Mouse (Mus musculus) retina, postnatal 7 days (tissue): ENCODE measurements at regions not wholly inside any gene's neighbourhood (a gene's known extent, or its start where the extent isn't known, plus 50 kb on each side); places are given as distances from the start of the nearest gene placed in this dataset.
"Not testable (repeated sequence)": the region's sequence is repeated elsewhere in the genome, so short reads cannot be mapped to it uniquely, and the experiment has no call there.

Experiments used
- DNase-seq: peaks from one replicate; pipeline ENCODE4 v3.0.0-alpha.2; 2012; ENCODE audit warnings: low read depth, low spot score

DNA sequence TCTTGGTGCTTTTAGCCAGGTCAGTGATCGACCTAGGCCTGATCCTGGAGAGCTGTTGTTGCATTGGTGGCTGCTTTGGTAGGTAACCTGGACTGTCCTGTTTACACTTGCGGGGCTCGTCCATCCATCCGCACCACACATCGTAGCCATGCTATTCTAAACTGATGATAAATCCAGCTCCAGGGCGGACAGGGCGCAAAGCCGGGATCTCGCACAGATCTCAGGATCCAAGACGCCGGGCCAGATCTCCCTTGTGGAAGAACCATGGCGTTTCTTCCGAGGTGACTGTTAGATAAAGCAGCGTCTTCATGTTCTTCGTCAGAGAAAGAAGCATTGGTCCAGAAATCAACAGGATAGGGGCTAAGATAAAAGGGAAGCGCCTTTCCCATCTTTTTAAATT, 115.6 kb downstream of the Sec16b start:
- DNase-seq: not testable (repeated sequence)

DNA sequence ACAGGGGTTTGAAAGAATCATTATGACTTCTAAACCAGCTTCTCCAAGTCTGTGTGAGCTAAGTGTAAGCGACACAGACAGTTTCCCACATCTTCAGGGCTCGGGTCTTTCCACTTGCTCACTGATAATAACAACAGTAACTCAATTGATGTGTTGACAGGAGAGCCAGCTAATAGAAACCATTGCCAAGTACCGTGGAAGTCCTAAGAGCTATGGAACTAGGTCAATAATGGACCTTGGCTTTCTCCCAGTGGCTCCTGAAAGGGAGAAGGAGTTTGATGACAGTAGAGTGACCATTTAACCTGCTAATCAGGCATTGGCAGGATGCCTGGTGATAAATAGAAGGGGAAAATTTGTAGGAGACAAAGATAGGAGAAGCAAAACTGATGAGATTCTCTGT, 126.1 kb downstream of the Sec16b start:
- DNase-seq: no peak

DNA sequence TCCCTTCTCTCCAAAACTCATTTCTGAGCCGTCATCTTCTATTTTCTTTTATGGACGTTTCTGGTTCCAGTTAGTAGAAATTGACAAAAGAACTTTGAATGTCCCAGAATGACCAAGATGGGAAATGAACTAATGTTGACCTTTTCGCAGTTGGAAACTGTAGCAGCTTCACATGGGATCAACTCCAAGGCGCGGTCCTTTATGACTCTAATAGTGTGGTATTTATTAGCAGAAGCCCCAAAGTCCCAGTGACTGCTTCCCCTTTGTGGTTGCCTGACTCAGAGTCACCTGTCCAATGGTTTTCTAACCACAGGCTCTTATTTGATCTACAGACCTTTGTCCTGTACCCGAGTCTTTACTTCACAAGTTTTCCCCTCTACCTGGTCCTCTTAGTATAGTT, 126.9 kb downstream of the Sec16b start:
- DNase-seq: no peak

DNA sequence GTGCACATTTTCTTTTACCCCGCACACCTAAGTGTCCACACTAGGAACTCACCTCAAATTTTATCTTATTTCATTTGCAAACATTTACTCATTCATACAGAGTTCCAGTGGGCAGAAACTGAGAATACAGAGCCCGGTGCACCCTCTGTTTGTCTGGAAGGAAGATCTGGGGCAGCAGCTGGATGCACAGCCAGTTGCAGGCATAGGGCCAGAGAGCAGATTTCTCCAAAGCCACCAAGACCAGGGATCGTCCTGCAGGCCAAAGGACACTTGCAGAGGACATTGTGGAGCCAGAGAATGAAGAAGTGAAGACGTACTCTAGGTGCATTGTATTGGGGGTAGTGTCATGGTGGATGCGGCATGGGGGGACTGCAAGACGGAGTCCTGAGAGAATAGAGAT, 129.2 kb downstream of the Sec16b start:
- DNase-seq: no peak

DNA sequence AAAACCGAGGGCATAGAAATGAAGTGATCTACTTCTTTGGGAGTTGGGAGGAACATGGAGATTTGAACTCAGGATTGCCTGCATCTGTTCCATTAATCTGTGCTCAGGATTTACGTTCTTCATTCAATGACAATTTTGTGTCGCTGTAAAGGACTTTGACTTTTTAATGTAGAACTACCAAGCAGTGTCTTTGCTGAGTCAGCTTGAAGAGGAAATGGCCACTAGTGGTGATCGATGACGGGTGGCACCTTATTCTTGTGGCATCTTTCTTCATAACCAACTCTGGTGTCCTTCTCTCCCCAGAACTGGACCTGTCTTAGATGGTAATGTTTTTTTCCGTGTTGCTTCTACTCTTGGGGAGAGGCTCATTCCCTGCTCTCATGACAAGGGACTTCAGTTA, 137.0 kb downstream of the Sec16b start:
- DNase-seq: no peak

DNA sequence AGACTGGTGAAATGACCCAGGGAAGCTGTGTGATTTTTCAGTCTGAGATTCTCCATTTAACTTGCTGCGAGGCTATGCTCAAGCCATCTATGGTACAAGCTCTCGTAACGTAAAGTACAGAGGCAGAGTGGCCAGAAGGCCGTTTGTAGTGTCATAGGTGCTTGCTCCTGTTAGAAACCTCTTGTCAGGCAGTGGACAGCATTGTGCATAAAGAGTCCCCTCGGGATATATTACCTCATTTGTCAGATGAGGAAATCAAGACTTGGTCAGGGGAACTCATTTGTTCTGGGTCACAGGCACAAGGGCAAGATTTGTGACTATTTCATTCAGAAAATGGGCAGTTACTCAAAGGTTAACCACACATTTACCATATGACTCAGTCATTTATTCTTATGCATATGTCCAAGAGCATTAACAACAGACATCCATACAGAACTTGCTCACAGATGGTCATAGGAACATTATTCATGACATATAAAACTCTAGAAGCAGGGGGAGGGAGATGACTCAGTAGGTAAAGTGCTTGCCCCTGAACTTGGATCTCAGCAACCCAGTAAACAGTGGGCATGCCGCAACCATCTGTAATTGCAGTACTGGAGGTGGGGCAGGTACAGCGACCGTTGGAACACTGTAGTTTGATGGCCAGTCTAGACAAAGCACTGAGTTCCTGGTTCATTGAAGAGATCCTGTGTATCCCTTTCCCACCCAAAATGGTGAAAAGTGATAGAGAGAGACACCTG, 139.3 kb downstream of the Sec16b start:
- DNase-seq: no peak

DNA sequence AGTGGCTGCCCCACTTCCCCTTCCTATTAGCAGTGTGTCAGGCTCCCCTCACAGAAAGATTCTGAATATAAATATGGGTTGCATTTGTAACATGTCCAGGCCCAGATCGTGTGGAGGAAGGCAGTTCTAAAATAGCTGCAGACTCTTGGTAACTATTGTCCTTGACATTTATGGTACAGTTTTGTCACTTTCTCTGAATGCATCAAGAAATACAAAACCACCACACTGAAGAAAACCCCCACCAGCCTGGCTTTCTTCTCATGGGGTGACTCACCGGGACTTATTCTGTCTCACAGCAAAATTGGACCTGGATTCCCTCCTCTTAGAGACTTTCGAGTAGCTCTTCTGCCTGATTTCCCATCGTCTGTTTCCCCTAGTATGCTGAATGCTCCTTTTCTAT, 148.9 kb downstream of the Sec16b start:
- DNase-seq: no peak

DNA sequence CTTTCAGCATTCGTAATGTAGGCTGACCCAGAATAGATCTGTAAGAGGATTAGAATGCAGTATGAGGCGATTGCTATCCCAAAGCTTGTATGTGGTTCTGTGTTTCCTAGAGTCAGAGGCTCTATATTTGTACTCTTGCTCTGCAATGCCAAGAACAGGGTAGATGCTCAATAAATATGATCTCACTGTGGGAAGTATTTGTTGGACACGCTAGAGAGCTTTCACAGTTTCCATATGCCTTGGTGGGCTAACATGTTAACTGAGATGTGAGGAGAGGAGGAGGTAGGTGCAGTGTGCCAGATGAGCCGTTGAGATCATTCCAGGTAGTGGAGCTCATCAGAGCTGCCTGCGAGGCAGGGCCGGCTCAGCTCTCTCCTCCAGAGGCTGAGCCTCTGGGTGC, 163.1 kb downstream of the Sec16b start:
- DNase-seq: no peak

DNA sequence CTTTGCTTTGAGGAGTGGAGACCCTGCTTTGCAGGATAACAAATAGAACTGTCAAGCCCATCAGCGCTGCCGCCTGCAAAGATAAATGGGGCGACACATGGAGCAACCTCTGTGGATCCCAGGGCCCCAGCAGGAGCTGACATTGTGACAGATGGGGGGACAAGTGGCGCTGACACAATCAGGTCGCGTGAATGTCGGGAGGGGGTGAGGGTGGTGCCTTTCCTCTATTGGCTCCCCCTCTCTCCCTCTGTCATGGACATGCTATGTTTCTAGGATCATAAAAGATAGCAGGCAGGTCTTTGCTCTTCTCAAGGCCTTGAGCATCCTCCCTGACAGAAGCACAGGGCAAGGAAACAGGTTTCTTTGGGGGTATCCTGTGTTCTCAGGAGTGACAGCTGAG, 177.8 kb downstream of the Sec16b start:
- DNase-seq: no peak

DNA sequence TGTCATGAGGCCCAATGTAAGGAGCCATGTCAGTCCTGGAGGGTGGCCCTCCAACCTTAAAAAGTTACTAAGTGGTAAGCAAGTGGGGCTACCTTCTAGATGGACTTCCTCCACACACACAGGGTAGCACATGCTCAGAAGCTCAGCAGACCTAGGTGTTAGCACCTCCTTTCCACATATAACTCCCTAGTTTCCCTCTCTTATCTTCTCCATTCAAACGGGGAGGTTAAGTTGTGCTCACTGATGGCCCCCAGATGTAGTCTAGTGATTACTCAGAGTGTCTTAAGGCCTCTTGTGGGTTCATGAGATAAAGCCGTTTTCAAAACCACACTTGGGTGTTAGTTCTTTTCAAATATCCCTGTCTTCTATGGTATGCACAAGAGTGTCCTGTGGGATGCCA, 188.7 kb downstream of the Sec16b start:
- no peak for DNase-seq

DNA sequence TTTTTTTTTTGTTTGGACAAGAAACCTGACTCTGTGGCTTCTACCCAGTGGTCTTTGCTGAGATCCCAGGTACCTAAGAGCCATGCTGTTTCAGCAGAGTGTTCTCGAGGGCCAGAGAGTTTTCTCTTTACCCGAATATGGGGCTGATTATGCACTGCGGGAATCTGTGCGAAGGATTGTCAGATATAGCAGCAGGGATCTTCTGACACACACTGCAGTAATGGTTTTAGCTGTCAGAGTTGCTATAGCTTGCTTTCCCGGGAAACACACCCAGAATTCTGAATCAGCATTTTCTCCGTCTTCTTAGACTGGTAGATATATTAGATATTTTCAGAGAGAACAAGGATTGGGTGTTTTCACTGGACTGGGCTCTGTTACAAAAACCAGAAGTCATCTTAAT, 197.1 kb downstream of the Sec16b start:
- no peak for DNase-seq

DNA sequence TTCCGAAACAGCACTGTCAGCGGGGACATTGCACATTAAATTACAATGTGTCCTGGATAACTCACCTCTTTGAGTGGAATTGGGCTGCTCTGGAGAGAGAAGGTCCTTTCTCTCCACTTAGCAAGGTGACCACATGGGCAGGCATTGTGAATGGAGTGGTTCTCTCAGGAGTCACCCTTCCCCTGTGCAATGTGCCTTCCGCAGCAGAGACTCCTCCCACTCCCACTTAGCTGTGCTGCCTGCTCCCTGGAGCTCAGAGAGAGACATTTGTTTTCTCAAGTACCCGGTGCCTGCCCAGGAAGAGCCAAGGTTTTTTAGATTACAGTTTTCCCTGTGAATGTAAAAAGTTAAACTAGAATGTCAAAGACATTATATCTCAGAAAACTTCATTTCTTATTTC, 198.8 kb downstream of the Sec16b start:
- no peak for DNase-seq

DNA sequence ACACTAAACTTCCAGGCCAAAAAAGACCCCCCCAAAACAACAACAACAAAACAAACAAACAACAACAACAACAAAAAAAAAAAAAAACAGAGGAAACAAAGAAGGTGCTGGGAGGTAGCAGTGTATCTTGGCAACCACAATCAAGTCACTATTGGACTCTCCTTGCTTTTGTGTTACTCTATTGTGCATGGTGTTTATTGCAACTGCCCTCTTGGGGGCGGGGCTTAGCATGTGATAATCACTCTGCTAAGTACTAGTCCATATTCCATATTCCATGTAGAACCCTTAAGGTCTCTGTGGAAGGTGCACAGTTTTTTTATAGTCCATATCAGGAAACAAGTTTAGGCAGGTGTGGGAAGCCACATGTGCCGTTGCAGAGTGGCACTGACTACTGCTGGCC, 200.7 kb downstream of the Sec16b start:
- no peak for DNase-seq

DNA sequence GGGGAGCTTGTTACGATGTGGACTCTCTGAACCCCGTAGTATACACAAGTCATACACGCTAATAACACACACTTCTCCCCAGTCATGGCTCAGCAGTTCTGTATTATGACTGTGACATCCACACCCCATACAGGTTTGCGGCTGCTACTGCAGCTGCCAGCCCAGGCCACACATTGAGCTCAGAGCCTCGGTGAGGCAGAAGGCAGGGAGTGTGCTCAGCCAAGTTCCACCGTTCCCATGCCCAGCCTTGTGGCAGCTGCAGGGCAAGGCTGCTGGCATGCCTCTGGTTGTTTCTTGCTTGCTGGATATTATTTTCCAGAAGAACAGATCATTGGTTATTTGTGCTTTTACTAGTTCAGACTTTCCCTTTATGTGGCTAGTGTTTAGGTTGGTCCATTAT, 202.6 kb downstream of the Sec16b start:
- no peak for DNase-seq

DNA sequence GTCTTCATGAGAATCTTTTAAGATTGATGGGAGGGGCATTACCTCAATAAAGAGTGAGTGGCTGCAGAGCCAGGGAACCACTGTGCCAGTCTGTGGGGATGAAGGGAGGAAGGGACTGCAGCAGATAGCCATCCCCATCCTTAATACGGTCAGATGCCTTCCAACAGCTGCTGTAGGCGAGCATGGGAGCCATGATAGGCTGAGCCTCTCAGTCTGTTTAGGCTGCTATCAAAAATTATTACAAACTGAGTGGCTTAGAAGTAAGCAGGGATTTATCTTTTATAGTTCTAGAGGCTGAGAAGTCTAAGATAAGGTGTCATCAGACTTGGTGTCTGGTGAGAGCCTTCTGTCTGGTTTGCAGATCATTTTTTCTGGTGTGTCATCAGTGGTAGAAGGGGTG, 204.3 kb downstream of the Sec16b start:
- no peak for DNase-seq

DNA sequence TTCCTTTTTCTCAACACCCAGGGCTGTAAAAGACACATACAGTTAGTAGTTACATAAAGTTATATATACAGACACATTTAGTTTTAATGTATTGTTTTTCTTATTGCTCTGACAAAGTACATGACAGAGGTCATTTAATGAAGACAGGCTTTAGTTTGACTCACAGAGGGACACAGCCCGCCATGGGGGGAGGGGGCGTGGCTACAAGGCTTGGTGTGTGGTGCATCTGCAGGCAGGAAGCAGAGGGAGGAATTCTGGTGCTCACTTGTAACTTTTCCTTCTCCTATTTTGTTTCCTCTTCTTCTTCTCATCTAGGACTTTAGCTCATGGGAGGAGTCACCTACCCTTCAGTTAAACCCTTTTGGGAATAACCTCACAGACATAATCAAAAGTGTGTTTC, 206.0 kb downstream of the Sec16b start:
- no peak for DNase-seq

DNA sequence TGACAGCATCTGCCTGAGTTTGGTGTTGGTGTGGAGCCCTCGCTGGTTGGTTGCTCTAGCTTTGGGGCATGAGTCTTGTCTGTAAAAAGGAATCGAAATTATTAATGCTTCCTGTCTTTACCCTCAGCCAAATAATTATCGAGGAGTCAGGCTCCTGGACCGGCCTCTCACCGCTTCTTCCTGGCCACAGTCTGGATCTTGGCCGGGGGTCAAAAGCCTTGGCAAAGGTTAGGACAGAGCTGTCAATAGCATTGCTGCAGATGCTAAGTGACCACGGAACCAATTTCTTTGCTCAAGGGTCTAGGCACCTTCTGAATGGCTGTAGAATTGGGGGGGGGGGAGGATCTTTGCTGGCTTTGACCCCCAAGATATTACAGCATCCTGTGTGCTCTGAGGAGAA, 207.3 kb downstream of the Sec16b start:
- DNase-seq: no peak

DNA sequence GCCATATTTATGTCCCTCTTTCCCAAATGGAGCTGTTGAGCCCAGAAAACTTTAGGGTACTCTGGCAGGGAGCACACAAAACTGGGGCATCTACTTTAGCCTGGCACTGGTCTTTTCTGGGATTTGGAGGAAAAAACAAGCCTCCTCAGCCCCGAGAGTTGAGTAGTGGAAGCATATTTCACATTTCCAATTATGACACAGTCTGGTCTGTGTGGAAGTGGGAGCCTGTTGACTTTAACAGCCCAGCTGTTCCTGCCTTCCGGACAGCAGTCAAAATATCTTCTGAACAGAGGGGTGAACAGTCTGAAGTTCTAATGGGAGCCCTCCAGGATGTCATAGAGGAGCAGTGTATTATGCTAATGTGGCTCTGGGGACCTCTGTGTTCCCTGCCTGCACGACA, 209.1 kb downstream of the Sec16b start:
- no peak for DNase-seq

DNA sequence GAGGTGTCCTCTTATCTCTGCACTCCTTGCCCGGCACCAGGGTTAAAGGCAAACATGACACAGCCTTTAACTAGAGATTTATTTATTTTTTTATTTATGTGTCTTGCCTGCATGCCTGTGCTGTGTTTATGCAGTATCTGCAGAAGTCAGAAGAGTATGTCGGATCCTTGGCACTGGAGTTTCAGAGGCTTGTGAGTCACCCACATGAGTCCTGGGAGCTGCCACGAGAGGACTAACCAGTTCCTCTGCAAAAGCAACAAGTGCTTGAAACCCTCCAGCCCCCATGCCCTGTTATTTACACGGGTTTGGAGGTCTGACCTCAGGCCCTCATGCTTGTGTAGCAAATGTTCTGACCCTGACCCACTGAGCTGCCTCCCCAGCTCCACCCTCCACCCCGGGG, 210.6 kb downstream of the Sec16b start:
- DNase-seq: no peak

DNA sequence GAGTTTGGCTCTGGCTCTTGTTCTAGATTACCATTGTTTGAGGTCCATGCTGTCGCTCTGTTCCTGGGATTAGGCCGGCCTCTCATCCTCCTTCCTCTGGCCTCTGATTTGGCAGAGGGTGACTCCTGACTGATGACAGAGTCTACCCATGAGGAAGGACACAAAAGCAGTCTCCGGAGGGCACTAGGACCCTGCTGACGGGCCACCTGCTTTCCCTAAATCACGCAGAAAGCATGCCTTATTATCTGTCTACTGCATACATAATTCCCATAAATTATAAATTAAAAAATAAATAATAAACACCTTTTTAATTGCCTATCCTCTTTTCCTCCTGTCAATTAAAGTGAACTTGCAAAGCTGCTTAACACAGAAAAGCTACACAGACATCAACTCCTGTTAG, 215.4 kb downstream of the Sec16b start:
- no peak for DNase-seq

DNA sequence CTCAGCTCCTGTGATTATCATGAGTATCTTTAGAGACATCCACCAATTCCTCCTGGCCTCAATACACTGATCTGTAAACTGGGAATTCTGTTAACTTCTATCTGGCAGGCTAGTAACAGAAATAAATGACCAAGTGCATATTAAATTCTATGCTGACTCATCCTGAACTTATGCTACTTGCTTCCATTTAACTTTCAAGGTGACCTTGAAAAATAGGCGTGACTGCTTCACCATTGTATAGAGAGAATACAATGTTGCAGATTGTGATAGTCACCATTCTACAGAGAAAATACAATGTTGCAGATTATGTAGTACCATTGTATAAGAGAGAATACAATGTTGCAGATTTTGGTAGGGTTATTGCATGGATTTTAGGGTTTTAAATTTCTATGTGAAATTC, 224.6 kb downstream of the Sec16b start:
- no peak for DNase-seq

DNA sequence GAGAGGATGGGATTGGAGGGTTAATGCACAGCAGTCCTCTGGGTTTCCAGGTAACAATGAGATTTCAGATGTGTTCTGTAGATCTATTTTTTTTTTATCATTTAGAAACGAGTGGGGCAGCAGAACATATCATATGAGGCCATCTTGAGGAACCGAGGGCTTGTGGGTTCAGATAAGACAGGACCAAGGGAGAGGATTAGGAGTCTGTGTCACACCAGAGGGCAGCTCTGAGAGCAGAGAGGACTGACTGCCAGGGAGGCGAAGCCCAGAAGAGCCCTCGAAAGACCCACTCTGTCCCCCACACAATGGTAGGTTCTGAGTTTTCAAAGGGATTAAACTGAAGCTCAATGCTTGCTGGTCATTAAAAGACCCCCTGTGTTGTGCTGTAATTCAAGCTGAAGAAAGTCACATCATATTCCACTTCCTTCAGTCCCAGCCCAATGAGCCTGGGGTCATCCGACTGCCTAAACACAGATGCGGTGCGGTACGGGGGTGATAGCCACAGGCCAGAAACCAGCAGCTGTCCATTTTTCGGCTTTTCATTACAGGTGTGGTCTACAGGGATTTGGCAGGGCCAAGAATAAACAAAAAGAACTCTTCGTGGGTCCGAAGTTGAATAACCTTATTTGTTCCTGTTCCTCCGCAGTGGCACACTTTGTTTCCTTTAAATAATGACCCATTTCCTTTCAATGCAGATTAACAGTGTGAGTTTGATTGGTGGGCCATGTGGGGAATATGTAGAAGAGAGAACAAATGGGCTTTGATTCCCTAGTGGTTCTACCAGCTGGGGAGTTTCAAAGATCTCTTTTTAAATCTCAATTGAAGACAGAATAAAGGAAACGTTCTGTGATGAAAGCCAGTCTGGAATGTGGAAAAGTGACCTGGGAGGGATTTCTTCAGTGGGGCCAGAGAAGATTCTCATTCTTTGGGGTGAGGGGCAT, 234.5 kb downstream of the Sec16b start:
- no peak for DNase-seq

DNA sequence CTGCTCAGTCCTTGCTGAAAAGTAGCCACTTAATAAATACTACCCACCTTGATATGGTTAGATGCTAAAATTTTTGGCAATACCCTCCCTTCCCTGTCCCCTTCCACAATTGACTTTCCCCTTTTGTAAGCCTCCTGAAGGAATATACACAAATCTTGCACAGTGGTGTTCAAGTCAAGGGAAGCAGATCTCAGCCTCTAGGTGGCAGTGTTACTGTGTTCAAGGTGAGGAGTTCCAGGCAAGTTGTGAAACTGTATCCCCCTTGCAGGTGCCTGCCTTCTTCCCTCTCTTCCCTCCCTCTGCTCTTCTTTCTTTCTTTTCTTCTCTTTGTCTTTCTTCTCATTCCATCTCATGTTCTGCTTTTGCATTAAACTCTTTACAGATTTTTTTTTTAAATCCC, 239.1 kb downstream of the Sec16b start:
- DNase-seq: peak; percentile 51
